Mouse (Mus musculus) ES-Bruce4 (cell line): ENCODE data around the gene Cebpz.

Source experiments
- CTCF ChIP-seq: IDR thresholded peaks from one replicate; pipeline ENCODE4 v1.8.1; 2011; ENCODE audit warnings: low read depth, low read length
- EP300 ChIP-seq: IDR thresholded peaks from 2 replicates; pipeline ENCODE4 v1.6.1; 2011; ENCODE audit warnings: low read depth, low read length; ENCODE audit not compliant: insufficient read depth

GRCm38 (mm10) chr17:78964387-78964786 lies 27.5 kb upstream of the Cebpz start:
- TF ChIP-seq EP300 (no peak), CTCF (no peak)
